Mouse (Mus musculus) liver, embryonic 14.5 days (tissue): ENCODE results near the gene Fastkd3. TPM values are rescaled to one million over a fixed set of nuclear protein-coding genes. Genes with fewer than 3 reads are reported as not detected.

Experiments used
- ATAC-seq: fragments of 200-750 bp; cut with Nextera tagmentation; 2 replicates; pipeline ENCODE4 v1.8.0; 2017; ENCODE audit warnings: moderate number of reproducible peaks, mild to moderate bottlenecking, moderate library complexity; ENCODE audit not compliant: insufficient read depth
- DNase-seq, 3 experiments: peaks; one replicate each; pipeline ENCODE4 v3.0.0-alpha.2; 2012 to 2013; ENCODE audit warnings: low read depth in 3 of 3, low spot score in 3 of 3
- H3K27ac ChIP-seq: fragments of 300-500 bp; sonication (generic); 2 replicates; pipeline ENCODE4 v1.5.1; 2014; ENCODE audit warnings: moderate library complexity, mild to moderate bottlenecking, control low read depth, inconsistent platforms
- H3K27me3 ChIP-seq: fragments of 300-500 bp; sonication (generic); 2 replicates; pipeline ENCODE4 v1.6.1; 2014; ENCODE audit warnings: mild to moderate bottlenecking, low read length, moderate library complexity; ENCODE audit not compliant: control insufficient read depth, insufficient read depth
- H3K36me3 ChIP-seq: fragments of 300-500 bp; sonication (generic); replicated peaks from 2 replicates; pipeline ENCODE4 v1.6.1; 2014; ENCODE audit warnings: low read depth; ENCODE audit not compliant: control insufficient read depth, insufficient read depth
- H3K4me1 ChIP-seq, 2 experiments: fragments of 200-500 bp in 1 of 2; fragments of 300-500 bp in 1 of 2; sonication (generic) in 1 of 2; replicated peaks; 2 replicates each; pipeline ENCODE4 v1.6.1; 2012 to 2014; ENCODE audit warnings: antibody characterized with exemption in 1 of 2, inconsistent platforms in 1 of 2, low read length in 1 of 2; ENCODE audit not compliant: control insufficient read depth in 2 of 2, insufficient read depth in 2 of 2
- H3K4me2 ChIP-seq: fragments of 300-500 bp; sonication (generic); 2 replicates; pipeline ENCODE4 v1.6.1; 2014; ENCODE audit warnings: low read depth, mild to moderate bottlenecking, control low read depth, moderate library complexity
- H3K4me3 ChIP-seq, 2 experiments: fragments of 200-500 bp in 1 of 2; fragments of 300-500 bp in 1 of 2; sonication (generic) in 1 of 2; 2 replicates each; pipeline ENCODE4 v1.5.1; 2012 to 2014; ENCODE audit warnings: low read depth in 2 of 2, low read length in 2 of 2, mild to moderate bottlenecking in 2 of 2, control low read depth in 1 of 2, inconsistent platforms in 1 of 2, moderate library complexity in 1 of 2; ENCODE audit not compliant: insufficient read depth in 1 of 2
- H3K9ac ChIP-seq: fragments of 300-500 bp; sonication (generic); replicated peaks from 2 replicates; pipeline ENCODE4 v1.6.1; 2014; ENCODE audit warnings: mild to moderate bottlenecking, control low read depth, moderate library complexity
- H3K9me3 ChIP-seq: fragments of 300-500 bp; sonication (generic); 2 replicates; pipeline ENCODE4 v1.6.1; 2016; ENCODE audit warnings: low read length, mixed read lengths; ENCODE audit not compliant: control insufficient read depth
- CTCF ChIP-seq: IDR thresholded peaks from 2 replicates; pipeline ENCODE4 v1.5.1; 2016; ENCODE audit warnings: antibody characterized with exemption, low read depth, control low read depth
- EP300 ChIP-seq: IDR thresholded peaks from 2 replicates; pipeline ENCODE4 v1.6.1; 2016; ENCODE audit warnings: antibody characterized with exemption, low read depth
- WGBS: fragments of 180-500 bp; shearing (Covaris S2); extraction: QIAGEN DNeasy Blood & Tissue Kit; methylation state at CpG from one replicate; pipeline ENCODE4 v1.1.7; 2014; ENCODE audit not compliant: insufficient replicate concordance; 5-methylcytosine and 5-hydroxymethylcytosine counted together
- polyA plus RNA-seq, 2 experiments: library from polyadenylated mRNA; depleted of rRNA in 1 of 2; stranded (reverse) in 1 of 2; unstranded in 1 of 2; fragments of >200 nt; fragmentation: Nextera tagmentation in 1 of 2; extraction: Ambion mirVana in 1 of 2; gene quantifications; 2 replicates each; pipeline versions ENCODE4 v1.2.1 to v1.2.3; 2012 to 2014

Gene Fastkd3
- polyA plus RNA-seq, 2 experiments, result 7.3 to 13.6 TPM

- H3K9me3 ChIP-seq, result no peaks in the 10 kb centered on the region
- WGBS, result 2% methylated on average over 10 of the region's 11 CpGs
- H3K4me3 ChIP-seq, result peak overlapping the region in 1 of 2 experiments; percentile 15; a peak in 1 of 4 replicates
- no peaks in the 10 kb centered on the region for H3K4me1 ChIP-seq
- ATAC-seq (peak; percentile 74; the same call in 1 of the 2 replicates), DNase-seq (no peak)
- TF ChIP-seq CTCF (0 out of 2 replicates have a peak, but pooled peaks have one; percentile 6), EP300 (no peak)
- H3K4me2 ChIP-seq, result peak overlapping the region; percentile 8
- no peak overlapping the region for H3K27ac ChIP-seq
- H3K9ac ChIP-seq, result no peak overlapping the region
- H3K36me3 ChIP-seq, result no peaks in the 10 kb centered on the region
- no peaks in the 10 kb centered on the region for H3K27me3 ChIP-seq
These were observed 23.7 kb downstream of the Fastkd3 start for GRCm38 (mm10) chr13:68605689-68606126.

- DNase-seq (no peak), ATAC-seq (no peak)
- no peak overlapping the region for H3K9ac ChIP-seq
- H3K4me3 ChIP-seq, result no peak overlapping the region; a peak in 1 of 4 replicates
- H3K36me3 ChIP-seq, result no peaks in the 10 kb centered on the region
- H3K4me2 ChIP-seq, result no peak overlapping the region; the same call in 1 of the 2 replicates
- no peak overlapping the region for H3K27ac ChIP-seq
- no peaks in the 10 kb centered on the region for H3K9me3 ChIP-seq
- no peaks in the 10 kb centered on the region for H3K27me3 ChIP-seq
- WGBS, result 40% methylated on average over 21 of the region's 21 CpGs
- no peak for TF ChIP-seq CTCF
- TF ChIP-seq EP300, result no peak
- no peaks in the 10 kb centered on the region for H3K4me1 ChIP-seq
These were observed 25.8 kb downstream of the Fastkd3 start for GRCm38 (mm10) chr13:68607652-68608405.

- Histone ChIP-seq H3K9me3 (no peaks in the 10 kb centered on the region), H3K4me2 (no peak overlapping the region), H3K4me3 (no peak overlapping the region), H3K4me1 (no peaks in the 10 kb centered on the region), H3K27ac (no peak overlapping the region), H3K36me3 (no peaks in the 10 kb centered on the region), H3K27me3 (no peaks in the 10 kb centered on the region), H3K9ac (no peak overlapping the region)
- 44% methylated on average over 6 of the region's 6 CpGs for WGBS
- no peak for TF ChIP-seq EP300
- TF ChIP-seq CTCF, result no peak
- no peak for DNase-seq
- no peak for ATAC-seq
These were observed 40.8 kb downstream of the Fastkd3 start for GRCm38 (mm10) chr13:68622792-68623191.

- Histone ChIP-seq H3K4me1 (no peaks in the 10 kb centered on the region), H3K9me3 (no peaks in the 10 kb centered on the region), H3K27me3 (no peaks in the 10 kb centered on the region), H3K9ac (no peak overlapping the region), H3K4me2 (no peak overlapping the region), H3K4me3 (no peak overlapping the region), H3K36me3 (no peaks in the 10 kb centered on the region), H3K27ac (no peak overlapping the region)
- no peak for ATAC-seq
- DNase-seq, result no peak
- TF ChIP-seq EP300 (no peak), CTCF (no peak)
- 52% methylated on average over 3 of the region's 3 CpGs for WGBS
These were observed 45.0 kb downstream of the Fastkd3 start for GRCm38 (mm10) chr13:68627041-68627440.

Other genes with a start within 250 kb of the Fastkd3 start
- gene Mtrr, start 85 bp upstream of the Fastkd3 start, polyA plus RNA-seq (2012; rRNA removed), result 6.1 and 7.8 TPM in 2 replicates
- 8.1 and 9.8 TPM in 2 replicates for gene Mtrr, start 85 bp upstream of the Fastkd3 start, polyA plus RNA-seq (2014; fragmentation: Nextera tagmentation; extraction: Ambion mirVana)
- gene 1700001L19Rik, start 15.2 kb downstream of the Fastkd3 start, polyA plus RNA-seq (2012; rRNA removed), result not detected in 2 replicates
- not detected in 2 replicates for gene 1700001L19Rik, start 15.2 kb downstream of the Fastkd3 start, polyA plus RNA-seq (2014; fragmentation: Nextera tagmentation; extraction: Ambion mirVana)